Mouse (Mus musculus) heart, embryonic 13.5 days (tissue): ENCODE data around the gene Tubb5. TPM values are rescaled to one million over a fixed set of nuclear protein-coding genes. Genes with fewer than 3 reads are reported as not detected.
A peak's percentile ranks its signal among the peaks of the same experiment; 100 is the strongest.

ENCODE experiments used
- ATAC-seq: fragments of 200-750 bp; cut with Nextera tagmentation; 2 replicates; pipeline ENCODE4 v1.8.0; 2017; ENCODE audit warnings: moderate TSS enrichment; ENCODE audit not compliant: insufficient number of reproducible peaks, low FRiP score, low TSS enrichment; ENCODE audit errors: extremely low read depth
- H3K27ac ChIP-seq: fragments of 300-500 bp; sonication (generic); replicated peaks from 2 replicates; pipeline ENCODE4 v1.5.1; 2015; ENCODE audit warnings: moderate library complexity, mild to moderate bottlenecking, inconsistent platforms
- H3K27me3 ChIP-seq: fragments of 300-500 bp; sonication (generic); replicated peaks from 2 replicates; pipeline ENCODE4 v1.6.1; 2015; ENCODE audit warnings: mild to moderate bottlenecking, inconsistent platforms
- H3K36me3 ChIP-seq: fragments of 300-500 bp; sonication (generic); 2 replicates; pipeline ENCODE4 v1.6.1; 2015; ENCODE audit warnings: mild to moderate bottlenecking, inconsistent platforms
- H3K4me1 ChIP-seq: fragments of 300-500 bp; sonication (generic); 2 replicates; pipeline ENCODE4 v1.6.1; 2015; ENCODE audit warnings: inconsistent platforms
- H3K4me2 ChIP-seq: fragments of 300-500 bp; sonication (generic); 2 replicates; pipeline ENCODE4 v1.6.1; 2015; ENCODE audit warnings: inconsistent platforms, mild to moderate bottlenecking, moderate library complexity
- H3K4me3 ChIP-seq: fragments of 300-500 bp; sonication (generic); 2 replicates; pipeline ENCODE4 v1.5.1; 2015; ENCODE audit warnings: moderate library complexity, mild to moderate bottlenecking, inconsistent platforms
- H3K9ac ChIP-seq: fragments of 300-500 bp; sonication (generic); 2 replicates; pipeline ENCODE4 v1.6.1; 2015; ENCODE audit warnings: inconsistent platforms, mild to moderate bottlenecking, moderate library complexity
- H3K9me3 ChIP-seq: fragments of 300-500 bp; sonication (generic); 2 replicates; pipeline ENCODE4 v1.6.1; 2016; ENCODE audit warnings: inconsistent platforms
- WGBS: fragments of 180-500 bp; shearing (Covaris S2); methylation state at CpG from one replicate; pipeline ENCODE4 v1.1.7; 2015; ENCODE audit warnings: mixed read lengths; 5-methylcytosine and 5-hydroxymethylcytosine counted together
- microRNA-seq: library from miRNA; unstranded; fragments of <30 nt; microRNA quantifications from one replicate; pipeline ENCODE4, GENCODE M21; 2016
- polyA plus RNA-seq: library from polyadenylated mRNA; unstranded; fragments of >200 nt; fragmentation: Nextera tagmentation; extraction: Ambion mirVana; gene quantifications from 2 replicates; pipeline ENCODE4 v1.2.1, GENCODE M21; 2015

Gene Tubb5
- polyA plus RNA-seq, 1 experiment from 2014 or later: 741 TPM

- Histone ChIP-seq H3K4me3 (no peak overlapping the region), H3K4me1 (peaks cover 30% of the 10 kb centered on the region), H3K27ac (no peak overlapping the region), H3K9me3 (no peaks in the 10 kb centered on the region), H3K36me3 (no peaks in the 10 kb centered on the region), H3K4me2 (no peak overlapping the region), H3K27me3 (no peaks in the 10 kb centered on the region), H3K9ac (no peak overlapping the region)
- ATAC-seq: no peak
These were observed 50.6 kb downstream of the Tubb5 start for GRCm38 (mm10) chr17:35787493-35787892.

DNA sequence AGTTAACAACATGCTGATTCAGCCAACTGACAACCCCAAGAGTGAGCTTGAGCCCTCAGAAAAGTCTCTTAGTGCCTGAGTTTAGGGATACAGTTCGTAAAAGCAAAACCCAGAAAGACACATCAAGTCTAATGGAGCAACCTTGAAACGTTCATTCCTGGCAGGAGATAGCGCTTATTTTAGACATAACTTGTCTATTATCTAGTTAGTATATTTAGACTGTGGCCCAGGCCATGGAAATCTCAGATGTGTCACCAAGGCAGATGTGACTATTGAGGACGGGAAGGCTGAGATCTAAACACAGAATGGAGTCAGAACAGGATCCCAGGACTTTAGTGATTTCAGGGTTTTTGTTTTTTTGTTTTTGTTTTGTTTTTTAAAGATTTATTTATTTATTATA, 53.0 kb downstream of the Tubb5 start:
- no peaks in the 10 kb centered on the region for H3K36me3 ChIP-seq
- H3K9ac ChIP-seq: no peak overlapping the region
- H3K27ac ChIP-seq: peak overlapping the region; percentile 74
- WGBS: 29% methylated on average over 4 of the region's 4 CpGs
- H3K9me3 ChIP-seq: no peaks in the 10 kb centered on the region
- no peaks in the 10 kb centered on the region for H3K27me3 ChIP-seq
- H3K4me1 ChIP-seq: peaks cover 30% of the 10 kb centered on the region
- no peak for ATAC-seq
- H3K4me3 ChIP-seq: no peak overlapping the region
- peak overlapping the region; percentile 36 for H3K4me2 ChIP-seq

DNA sequence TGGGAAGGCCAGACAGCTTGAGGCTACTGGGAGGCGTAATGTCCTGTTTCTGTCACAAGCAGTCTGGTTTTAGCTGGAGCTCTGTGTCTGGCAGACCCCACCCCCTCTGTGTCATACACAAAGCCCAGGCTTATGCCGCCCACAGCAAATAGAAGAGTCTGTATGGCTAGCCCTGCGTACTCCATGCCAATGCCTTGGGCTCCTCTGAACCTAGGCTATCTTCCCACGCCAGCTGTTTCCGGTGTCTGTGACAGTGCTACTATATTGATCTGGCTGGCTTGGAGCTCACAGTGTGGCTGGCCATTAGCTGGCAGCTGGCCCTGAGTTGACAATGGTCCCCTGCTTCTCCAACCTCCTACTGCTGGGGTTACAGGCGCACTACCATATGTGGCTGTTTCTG, 54.2 kb downstream of the Tubb5 start:
- Histone ChIP-seq H3K9me3 (no peaks in the 10 kb centered on the region), H3K4me2 (no peak overlapping the region), H3K36me3 (no peaks in the 10 kb centered on the region), H3K9ac (0 out of 2 replicates have a peak overlapping the region, but pooled peaks have one; percentile 29), H3K4me1 (peaks cover 42% of the 10 kb centered on the region), H3K27me3 (no peaks in the 10 kb centered on the region), H3K27ac (peak overlapping the region; percentile 74), H3K4me3 (no peak overlapping the region)
- peak; percentile 70 for ATAC-seq
- 60% methylated on average over 6 of the region's 6 CpGs for WGBS

Small RNA genes within 50 kb of the gene (microRNA-seq; reads per million reads assigned to microRNA genes)
- 2.0 reads per million, percentile 3 among the genes with 10 or more reads in this experiment for gene Gm28033

Other genes with a start within 250 kb of the Tubb5 start
- 1.5 and 1.8 TPM in 2 replicates for gene Sfta2, start 236.8 kb downstream of the Tubb5 start, polyA plus RNA-seq
- gene Gm9573, start 211.7 kb downstream of the Tubb5 start, polyA plus RNA-seq: not detected in 2 replicates
- 0.36 and 0.39 TPM in 2 replicates for gene Mucl3, start 194.6 kb downstream of the Tubb5 start, polyA plus RNA-seq
- gene Vars2, start 170.7 kb downstream of the Tubb5 start, polyA plus RNA-seq: 12.2 and 13.5 TPM in 2 replicates
- 25.7 and 27.7 TPM in 2 replicates for gene Gtf2h4, start 164.6 kb downstream of the Tubb5 start, polyA plus RNA-seq
- 122 and 130 TPM in 2 replicates for gene Ddr1, start 133.7 kb downstream of the Tubb5 start, polyA plus RNA-seq
- gene Ier3, start 16.6 kb downstream of the Tubb5 start, polyA plus RNA-seq: 41.7 and 49.9 TPM in 2 replicates
- gene Flot1, start 15.1 kb downstream of the Tubb5 start, polyA plus RNA-seq: 81.1 and 99.0 TPM in 2 replicates
- gene Mdc1, start 3.2 kb upstream of the Tubb5 start, polyA plus RNA-seq: 17.7 and 18.4 TPM in 2 replicates
- gene Nrm, start 23.0 kb upstream of the Tubb5 start, polyA plus RNA-seq: 43.5 and 50.5 TPM in 2 replicates
- 19.8 and 21.0 TPM in 2 replicates for gene Ppp1r18, start 27.3 kb upstream of the Tubb5 start, polyA plus RNA-seq
- gene Dhx16, start 41.5 kb upstream of the Tubb5 start, polyA plus RNA-seq: 22.8 and 27.7 TPM in 2 replicates
- gene 2310061I04Rik, start 59.1 kb upstream of the Tubb5 start, polyA plus RNA-seq: 25.2 and 31.3 TPM in 2 replicates
- gene Atat1, start 71.8 kb upstream of the Tubb5 start, polyA plus RNA-seq: 53.8 and 55.3 TPM in 2 replicates
- 67.8 and 75.9 TPM in 2 replicates for gene Mrps18b, start 78.1 kb upstream of the Tubb5 start, polyA plus RNA-seq
- gene Ppp1r10, start 78.1 kb upstream of the Tubb5 start, polyA plus RNA-seq: 24.6 and 26.3 TPM in 2 replicates
- 64.6 and 67.6 TPM in 2 replicates for gene Abcf1, start 131.5 kb upstream of the Tubb5 start, polyA plus RNA-seq
- 38.9 and 40.3 TPM in 2 replicates for gene Gnl1, start 141.5 kb upstream of the Tubb5 start, polyA plus RNA-seq
- gene Prr3, start 141.9 kb upstream of the Tubb5 start, polyA plus RNA-seq: 17.6 and 18.1 TPM in 2 replicates
- gene H2-T24, start 182.3 kb upstream of the Tubb5 start, polyA plus RNA-seq: 2.4 and 2.8 TPM in 2 replicates
- 4.8 and 5.0 TPM in 2 replicates for gene H2-T23, start 194.5 kb upstream of the Tubb5 start, polyA plus RNA-seq
- gene H2-T22, start 204.4 kb upstream of the Tubb5 start, polyA plus RNA-seq: 6.9 and 7.5 TPM in 2 replicates
- not detected in 2 replicates for gene Gm6034, start 204.7 kb upstream of the Tubb5 start, polyA plus RNA-seq
- not detected in 2 replicates for gene Gm11127, start 220.1 kb upstream of the Tubb5 start, polyA plus RNA-seq